Mouse (Mus musculus): ENCODE results near the gene Cd83. TPM values are rescaled to one million over a fixed set of nuclear protein-coding genes. Genes with fewer than 3 reads are reported as not detected.
A peak's percentile ranks its signal among the peaks of the same experiment; 100 is the strongest.

Gene Cd83
- total RNA-seq (2021): 1 to 10 TPM; 4.2 to 5.7 TPM
- long read RNA-seq, experiment 1, transcript Cd83-201 (5 exons, 2,477 nt): major isoform, 31 of 38 reads
- long read RNA-seq, experiment 1, partial matches to known transcripts: 3 of 38 reads
- long read RNA-seq, experiment 1, other reads (novel, unspliced or antisense): 2 of 38 reads
- long read RNA-seq, experiment 2, transcript Cd83-201 (5 exons, 2,477 nt): major isoform, 12 of 15 reads
- long read RNA-seq, experiment 2, partial matches to known transcripts: 2 of 15 reads
- long read RNA-seq, experiment 2, other reads (novel, unspliced or antisense): 1 of 15 reads

DNA sequence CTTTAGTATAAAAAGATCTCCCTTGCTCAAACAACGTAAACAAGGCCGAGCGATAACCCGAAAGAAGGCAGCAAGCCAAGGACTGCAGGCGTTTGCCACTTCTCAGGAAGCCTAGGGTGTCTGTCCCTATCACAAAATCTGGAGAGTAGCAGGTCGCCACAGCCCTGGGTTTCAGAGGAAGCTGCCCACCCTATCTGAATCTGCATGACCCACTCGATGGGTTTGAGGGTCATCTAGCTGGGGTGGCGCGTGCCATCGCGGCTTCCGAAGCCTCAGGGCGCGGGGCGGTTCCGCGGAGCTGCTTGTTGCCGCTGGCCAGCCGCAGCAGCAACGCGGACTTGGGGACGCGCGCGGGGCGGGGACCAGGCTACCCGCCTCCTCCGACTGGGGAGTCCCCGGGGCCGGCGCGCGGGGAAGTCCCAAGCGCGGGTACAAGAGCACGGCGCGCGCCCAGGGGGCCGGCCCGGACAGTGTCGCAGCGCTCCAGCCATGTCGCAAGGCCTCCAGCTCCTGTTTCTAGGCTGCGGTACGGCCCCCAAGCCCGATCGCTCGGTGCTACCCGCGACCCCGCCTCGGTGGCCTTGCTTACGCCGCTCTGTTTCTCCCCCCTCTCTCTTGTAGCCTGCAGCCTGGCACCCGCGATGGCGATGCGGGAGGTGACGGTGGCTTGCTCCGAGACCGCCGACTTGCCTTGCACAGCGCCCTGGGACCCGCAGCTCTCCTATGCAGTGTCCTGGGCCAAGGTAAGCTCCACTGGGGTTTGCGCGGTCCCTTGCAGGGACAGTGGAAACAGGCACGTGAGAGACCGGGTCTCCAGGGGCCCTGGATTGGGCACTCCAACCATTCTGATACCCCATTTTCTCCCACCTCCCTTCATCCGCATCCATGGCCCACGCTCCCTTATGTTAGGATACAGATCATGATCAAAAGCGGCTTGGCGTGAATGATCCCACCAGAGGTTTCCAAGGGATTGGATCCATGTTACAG lies at the start of gene Cd83:
Gene Cd83 (plus strand): TSS at position 51 of the 987 bp plus-strand sequence.
- DNase-seq: peak; percentile 90

- DNase-seq: peak; percentile 84
Measured at GRCm38 (mm10) chr13:43739598-43740275, 44.8 kb upstream of the Cd83 start.

GRCm38 (mm10) chr13:43740276-43740608 lies 44.3 kb upstream of the Cd83 start:
- DNase-seq: no peak

DNA sequence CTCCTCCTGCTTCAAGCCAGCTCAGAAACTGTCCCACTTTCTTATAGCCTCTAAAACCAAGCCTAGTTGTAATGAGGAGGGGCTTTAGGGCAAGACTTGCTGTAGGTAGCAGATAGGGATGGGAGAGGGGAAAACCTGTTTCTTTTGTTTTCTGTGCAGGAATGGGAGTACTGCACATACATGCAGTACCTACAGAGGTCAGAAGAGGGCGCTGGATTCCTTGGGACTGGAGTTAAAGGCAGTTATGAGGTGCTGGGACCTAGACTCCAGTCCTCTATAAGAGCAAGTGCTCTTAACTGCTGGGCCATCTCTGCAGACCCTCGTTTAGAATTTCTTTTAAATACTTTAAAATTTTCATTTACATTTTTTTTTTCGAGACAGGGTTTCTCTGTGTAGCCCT lies 41.9 kb upstream of the Cd83 start:
- DNase-seq: no peak

- peak; percentile 32 for DNase-seq
Measured at GRCm38 (mm10) chr13:43744259-43744658, 40.3 kb upstream of the Cd83 start.

DNA sequence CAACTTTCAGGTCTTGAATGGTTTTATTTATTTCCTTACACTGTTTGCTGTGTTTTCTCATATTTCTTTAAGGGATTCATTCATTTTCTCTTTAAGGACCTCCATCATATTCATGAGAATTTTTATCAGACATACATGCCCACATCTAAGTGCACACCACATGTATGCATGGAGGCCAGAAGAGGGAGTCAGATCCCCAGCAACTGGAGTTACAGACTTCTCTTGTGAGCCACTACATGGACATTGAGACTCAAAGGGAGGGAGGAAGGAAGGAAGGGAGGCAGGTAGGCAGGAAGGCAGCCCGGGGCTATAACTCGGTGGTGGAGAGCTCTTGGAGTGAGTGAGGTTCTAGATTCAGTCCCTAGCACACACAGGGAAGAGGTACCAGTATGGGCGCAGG lies 34.3 kb upstream of the Cd83 start:
- no peak for DNase-seq

GRCm38 (mm10) chr13:43750966-43751365 lies 33.6 kb upstream of the Cd83 start:
- DNase-seq: no peak

DNA sequence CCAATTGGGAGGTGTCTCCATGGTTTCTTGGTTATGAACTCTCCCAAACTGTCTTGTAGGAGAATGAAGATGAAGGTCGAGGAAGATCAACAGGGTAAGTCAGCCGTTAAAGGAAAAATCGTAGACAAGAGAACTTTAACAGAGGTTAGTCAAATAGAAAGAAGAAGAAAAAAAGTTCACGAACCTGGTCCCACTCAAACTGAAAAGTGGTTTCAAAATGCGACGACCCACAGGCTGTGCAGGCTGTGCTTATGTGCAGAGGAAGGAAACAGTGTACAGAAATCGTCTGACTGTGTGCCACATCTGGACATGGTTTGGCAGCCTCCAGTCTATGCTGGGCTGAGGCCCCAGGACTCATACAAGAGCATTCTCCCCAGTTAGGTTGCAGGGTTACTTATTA lies 32.2 kb upstream of the Cd83 start:
- no peak for DNase-seq

DNA sequence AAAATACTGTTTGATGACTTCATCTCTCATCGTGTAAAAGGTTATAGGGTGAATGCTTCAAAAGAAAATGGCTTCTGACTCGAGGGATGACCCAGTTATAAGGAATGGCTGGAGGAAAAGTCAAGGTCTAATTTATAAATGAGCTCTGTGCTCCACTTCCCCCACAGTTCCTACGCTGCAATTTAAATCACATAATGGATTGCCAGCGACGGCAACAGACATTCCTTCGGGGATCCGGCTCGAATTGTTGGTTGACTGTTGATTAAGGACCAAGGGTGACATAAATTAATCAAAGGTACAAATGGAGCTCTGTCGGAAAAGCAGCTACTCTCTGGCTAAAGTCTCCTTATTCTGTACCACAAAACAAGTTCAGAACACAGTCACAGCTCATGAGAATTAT lies 30.9 kb upstream of the Cd83 start:
- DNase-seq: no peak

GRCm38 (mm10) chr13:43754455-43755128 lies 30.0 kb upstream of the Cd83 start:
- DNase-seq: no peak

DNA sequence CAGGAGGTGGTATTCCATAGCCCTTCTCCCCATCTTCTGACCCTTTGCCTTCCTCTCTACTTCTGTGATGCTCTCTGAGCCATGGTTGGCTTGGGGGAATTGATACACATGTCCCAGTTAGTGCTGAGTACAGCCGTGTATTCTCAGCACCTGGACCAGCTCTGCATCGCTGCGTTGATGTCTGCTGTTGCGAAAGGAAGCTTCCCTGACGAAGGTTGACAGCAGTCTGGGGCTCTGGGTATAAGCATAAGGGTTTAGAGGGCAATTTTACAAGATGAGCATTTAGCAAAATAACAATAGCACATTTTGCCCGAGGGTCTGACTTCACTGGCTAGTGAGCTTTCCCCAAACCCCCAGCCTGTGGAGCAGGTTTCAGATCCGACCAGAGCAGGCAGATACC lies 29.0 kb upstream of the Cd83 start:
- DNase-seq: no peak

- DNase-seq: no peak
Measured at GRCm38 (mm10) chr13:43761156-43761855, 23.3 kb upstream of the Cd83 start.

- DNase-seq: no peak
Measured at GRCm38 (mm10) chr13:43762901-43763300, 21.7 kb upstream of the Cd83 start.

DNA sequence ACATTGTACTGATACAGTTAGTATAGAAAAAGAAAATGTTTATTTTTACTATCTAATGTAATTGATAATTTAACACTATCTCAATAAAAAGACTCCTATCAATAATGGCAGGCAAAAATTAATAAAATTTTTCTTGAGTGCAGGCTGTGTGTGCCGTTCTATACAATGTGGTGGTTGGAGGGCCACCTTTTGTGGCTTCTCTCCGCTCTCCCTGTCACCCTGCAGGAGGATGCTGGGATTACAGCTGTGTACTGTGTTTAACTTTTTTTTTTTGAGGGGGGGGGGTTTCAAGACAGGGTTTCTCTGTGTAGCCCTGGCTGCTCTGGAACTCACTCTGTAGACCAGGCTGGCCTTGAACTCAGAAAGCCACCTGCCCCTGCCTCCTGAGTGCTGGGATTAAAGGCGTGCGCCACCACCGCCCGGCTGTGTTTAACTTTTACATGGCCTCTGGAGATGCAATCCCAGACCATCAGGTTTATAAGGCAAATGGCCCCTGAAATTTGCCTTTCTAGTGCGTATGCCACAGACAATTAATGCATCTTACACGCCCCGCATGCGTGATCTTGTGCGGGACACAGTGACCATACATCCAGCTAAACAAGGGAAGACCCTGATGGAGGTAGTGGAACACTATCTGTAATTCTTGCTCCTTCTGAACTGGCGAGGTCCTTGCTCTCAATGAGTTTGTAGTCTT lies 21.1 kb upstream of the Cd83 start:
- DNase-seq: no peak

- peak; percentile 73 for DNase-seq
Measured at GRCm38 (mm10) chr13:43763995-43764579, 20.5 kb upstream of the Cd83 start.

DNA sequence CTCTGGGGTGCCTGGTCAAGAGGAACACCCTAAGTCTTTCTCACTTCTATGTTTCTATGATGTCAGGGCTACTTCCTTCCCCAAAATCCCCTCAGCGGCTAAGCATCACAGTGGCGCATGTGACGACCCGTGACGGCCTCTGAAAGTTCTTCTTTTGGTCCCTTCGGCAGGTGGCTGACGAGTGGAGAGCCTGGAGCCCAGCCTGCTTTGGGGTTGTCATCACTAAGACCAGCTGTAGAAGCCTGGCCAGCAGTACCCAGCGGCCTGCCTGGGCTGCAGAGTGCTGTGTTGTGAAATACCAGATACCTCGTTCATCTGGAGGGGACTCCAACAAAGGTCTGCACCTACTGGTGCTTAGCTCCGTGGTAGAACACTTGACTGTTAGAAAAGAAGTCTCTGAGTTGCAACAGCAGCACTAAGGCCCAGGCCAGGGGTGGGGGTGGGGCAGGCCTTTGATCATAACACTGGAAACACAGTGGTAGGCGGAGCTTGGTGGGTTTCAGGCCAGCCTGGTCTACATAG lies 19.2 kb upstream of the Cd83 start:
- DNase-seq: no peak

DNA sequence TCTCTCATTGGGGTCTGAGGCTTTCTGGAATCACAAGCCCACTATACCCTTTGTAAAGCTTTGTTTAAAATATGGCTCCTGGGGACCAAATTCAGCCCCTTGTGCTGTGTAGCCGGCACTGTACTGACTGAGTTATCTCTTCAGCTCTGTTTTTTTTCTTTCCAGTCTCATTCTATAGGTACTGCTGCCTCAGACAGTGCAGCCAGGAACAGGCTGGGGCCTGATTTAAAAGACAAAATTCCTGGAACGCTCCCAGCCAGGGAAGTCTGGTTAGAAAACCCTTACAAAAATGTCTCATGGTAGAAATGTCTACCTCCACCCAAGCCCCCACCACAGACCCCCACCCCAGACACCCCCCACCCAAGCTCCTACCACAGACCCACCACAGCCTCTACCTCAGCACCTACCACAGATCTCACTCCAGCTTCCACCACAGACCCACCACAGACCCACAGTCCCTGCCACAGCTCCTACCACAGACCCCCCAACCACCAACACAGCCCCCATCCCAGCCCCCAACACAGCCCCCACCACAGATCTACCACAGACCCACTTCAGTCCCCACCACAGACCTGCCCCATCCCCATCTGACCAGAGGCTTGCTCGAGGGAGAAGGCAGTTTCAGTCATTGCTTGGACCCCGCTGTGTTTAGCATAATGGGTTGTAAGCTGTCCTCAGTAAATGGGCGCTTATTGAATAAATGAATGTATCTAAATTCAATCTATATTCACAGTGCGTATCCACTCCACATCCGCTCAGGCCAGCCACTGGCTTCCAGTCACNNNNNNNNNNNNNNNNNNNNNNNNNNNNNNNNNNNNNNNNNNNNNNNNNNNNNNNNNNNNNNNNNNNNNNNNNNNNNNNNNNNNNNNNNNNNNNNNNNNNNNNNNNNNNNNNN lies 17.5 kb upstream of the Cd83 start:
- no peak for DNase-seq

DNA sequence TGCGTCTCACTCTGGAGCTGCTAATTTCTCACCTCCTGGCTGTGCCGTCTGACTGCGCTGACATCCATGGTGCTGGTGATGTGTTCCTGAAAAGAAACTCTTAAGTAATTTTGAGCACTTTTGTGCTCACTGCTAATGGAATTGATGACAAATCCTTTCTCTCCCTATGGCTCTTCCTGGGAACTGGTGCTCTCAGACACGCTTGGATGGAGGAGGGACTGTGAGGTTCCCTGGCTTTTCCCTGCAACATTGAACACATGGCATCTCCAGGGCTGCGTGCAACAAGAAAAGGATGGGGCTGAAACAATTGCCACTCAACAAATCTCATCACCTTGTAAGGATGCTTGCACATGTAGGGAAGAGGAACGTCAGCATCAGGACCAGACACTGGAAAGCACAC lies 11.6 kb upstream of the Cd83 start:
- DNase-seq: no peak

DNA sequence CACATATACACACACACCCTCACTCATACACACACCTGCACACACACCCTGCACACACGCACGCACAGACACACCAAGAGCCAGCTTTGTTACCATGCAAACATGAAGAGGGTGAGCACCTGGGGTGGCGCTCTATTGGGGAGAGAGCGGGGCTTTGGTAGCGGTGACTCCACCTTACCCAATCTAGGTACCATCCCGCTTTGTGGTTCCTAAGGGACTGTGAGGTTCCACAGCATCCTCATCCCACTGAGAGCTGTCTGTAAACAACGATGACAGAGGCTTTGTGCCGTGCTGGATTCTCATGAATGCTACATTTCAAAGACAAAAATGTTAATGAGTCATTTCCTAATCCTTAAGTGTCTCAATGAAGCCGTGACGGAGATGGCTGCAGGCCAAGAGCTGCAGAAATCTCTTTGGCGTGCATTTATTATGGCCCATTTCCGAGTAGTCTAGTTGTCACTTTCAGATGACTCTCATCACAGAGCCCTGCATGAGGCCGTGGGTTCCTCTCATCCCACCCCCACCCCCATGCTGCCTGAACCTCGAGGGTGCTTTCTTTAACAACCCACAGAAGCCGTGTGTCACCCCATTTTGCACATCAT lies 10.5 kb upstream of the Cd83 start:
- peak; percentile 78 for DNase-seq

All from adrenal gland, postnatal 10 days (tissue).